Mouse (Mus musculus) lung, adult 18-20 months (tissue): ENCODE results near the gene Tnfaip8l2.
"Not testable (repeated sequence)": the region's sequence is repeated elsewhere in the genome, so short reads cannot be mapped to it uniquely, and the experiment has no call there.

Experiments used
- DNase-seq, 2 experiments: peaks; one replicate each; pipeline ENCODE4 v3.0.0; 2022; ENCODE audit warnings: mixed read lengths in 2 of 2

Gene Tnfaip8l2

GRCm38 (mm10) chr3:95159987-95160963 is 18.1 kb upstream of the Tnfaip8l2 start, which contains the start of gene Sema6c:
TSS of gene Sema6c (plus strand) at chr3:95160457.
- peak; percentile 89 to 91 for DNase-seq

- no peak for DNase-seq
Observed at GRCm38 (mm10) chr3:95159511-95159986, 17.4 kb upstream of the Tnfaip8l2 start.

DNA sequence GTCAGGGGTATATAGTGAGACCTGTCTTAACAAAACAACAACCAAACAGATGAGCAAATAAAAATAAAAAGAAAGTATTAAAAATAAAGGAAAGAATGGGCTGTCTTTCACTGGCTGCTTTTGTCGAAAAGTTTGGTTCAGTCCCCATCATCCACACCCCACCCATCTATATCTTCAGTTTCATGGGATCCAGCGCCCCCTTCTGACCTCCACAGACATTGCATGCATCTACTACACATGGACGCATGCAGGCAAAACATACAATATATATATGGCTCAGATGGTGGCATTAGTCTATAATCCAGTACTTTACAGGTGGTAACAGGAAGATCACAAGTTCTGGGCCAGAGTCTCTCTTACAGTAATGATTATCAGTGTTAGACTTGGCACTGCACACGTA is 11.7 kb upstream of the Tnfaip8l2 start:
- DNase-seq, result peak; percentile 36 to 45

DNA sequence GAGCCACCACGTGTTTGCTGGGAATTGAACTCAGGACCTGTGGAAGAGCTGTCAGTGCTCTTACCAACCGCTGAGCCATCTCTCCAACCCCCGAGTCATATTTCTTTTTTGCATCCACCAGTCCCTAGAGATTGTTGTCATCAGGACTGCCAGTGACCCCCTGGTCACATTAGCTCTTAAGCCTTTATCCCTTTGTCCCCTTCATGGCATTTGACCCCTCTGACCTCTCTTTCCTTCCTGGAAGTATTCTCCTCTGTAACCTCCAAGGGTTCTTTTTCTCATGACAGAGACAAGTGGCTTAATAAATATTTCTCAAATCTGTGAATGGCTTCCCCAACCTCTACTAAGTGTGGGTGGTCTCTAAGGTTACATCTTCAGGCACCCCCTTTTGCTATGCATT is 5.8 kb upstream of the Tnfaip8l2 start:
- no peak for DNase-seq

DNA sequence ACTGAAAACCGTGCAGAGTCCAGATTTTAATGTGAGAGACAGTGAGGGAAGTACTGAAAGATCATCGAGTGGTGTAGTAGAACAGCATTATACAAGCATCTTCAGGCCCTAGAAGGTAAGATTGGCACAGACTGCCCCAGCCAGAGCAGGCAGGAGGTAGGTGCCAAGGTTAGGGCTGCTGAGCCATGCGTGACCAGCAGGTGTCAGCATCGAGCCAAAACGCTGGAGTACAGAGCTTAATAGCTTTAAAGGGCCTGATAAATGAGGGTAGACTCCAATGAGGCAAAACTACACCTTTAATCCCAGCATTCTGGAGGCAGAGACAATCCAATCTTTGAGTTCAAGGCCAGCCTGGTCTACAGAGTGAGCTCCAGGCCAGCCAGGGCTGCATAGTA is 454 bp upstream of the Tnfaip8l2 start:
- DNase-seq, result peak; percentile 87

GRCm38 (mm10) chr3:95141474-95141873 is 686 bp downstream of the Tnfaip8l2 start:
- no peak for DNase-seq

DNA sequence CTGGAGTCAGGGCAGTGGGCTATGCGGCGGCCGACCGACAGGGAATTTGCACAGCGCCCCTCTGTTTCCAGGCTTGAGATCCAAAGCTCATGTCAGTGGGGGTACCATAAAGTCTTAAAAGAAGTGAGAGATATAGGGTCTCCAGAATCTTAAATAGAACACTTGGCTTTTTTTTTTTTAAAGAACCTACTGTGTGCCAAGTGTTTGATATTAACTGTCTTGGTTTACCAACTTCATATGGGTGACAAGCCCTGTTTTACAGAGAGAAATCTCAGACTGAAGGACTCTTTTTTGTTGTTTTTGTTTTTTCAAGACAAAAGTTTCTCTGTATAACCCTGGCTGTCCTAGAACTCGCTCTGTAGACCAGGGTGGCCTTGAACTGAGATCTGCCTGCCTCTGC is 1.4 kb downstream of the Tnfaip8l2 start:
- no peak for DNase-seq

DNA sequence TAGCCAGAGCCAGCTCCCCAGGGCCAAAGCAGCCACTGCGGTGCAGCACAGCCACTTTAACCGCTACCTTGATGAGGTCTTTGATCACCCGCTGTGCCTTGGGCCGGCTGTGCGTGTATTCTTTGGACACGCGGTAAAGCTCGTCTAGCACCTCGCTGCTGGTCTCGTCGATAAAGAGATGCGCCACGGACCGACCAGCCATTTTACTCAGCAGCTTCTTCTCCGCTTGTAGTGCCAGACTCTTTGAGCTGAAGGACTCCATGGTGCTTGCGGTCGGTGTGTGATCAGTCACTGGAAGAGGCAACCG is 1.9 kb downstream of the Tnfaip8l2 start:
- no peak for DNase-seq

GRCm38 (mm10) chr3:95139586-95140288 is 2.4 kb downstream of the Tnfaip8l2 start:
- DNase-seq, result no peak

- no peak for DNase-seq
Observed at GRCm38 (mm10) chr3:95136336-95136735, 5.8 kb downstream of the Tnfaip8l2 start.

DNA sequence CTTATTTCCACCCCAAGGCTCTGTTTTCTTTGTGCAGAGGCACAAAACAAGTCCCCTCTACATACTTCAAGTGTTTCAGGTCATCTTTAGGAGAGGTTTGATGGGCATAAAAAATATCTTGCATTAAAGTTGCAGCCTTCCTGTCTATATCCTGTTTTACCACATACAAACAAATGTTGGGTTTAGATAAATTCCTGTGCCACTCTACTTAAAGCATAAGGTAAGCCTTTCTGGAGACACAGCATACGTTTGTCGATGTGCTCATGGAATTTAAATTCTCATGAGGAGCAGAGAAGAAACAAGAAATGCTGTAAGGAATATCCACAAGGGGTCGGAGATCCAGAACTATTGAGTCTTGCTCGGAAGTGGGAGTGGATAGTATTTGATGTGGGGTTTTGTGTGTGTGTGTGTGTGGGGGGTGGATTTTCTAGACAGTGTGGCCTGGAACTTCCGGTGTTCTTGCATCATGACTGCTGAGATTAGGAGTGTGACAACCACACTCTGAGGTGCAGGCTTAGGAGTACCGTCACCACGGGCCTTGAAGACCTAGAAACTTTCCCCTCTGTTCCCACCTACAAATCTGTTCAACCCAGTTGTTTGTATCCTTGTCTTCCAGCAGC is 6.6 kb downstream of the Tnfaip8l2 start:
- DNase-seq, result no peak

GRCm38 (mm10) chr3:95135023-95135422 is 7.1 kb downstream of the Tnfaip8l2 start:
- peak; percentile 72 to 79 for DNase-seq

DNA sequence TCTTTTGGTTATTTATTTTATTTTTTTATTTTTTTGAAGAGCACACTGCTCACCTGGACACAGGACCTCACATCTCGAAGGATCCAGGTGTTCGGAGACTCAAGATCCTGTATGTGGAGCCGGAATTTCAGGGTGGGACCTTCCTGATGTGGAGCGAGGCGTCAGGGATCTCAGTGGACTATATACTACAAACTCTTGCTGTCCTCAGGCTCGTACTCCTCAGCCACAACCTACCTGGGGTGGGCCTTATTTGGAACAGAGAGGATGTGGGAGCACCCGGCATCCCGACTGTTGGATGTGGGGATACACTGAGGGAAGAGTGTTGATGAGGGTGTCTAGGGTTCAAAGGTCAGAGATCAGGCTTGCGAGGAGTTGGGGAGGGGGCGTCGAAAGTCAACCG is 8.0 kb downstream of the Tnfaip8l2 start:
- DNase-seq, result not testable (repeated sequence)

GRCm38 (mm10) chr3:95133680-95134101 is 8.5 kb downstream of the Tnfaip8l2 start, which contains the start of the genes Scnm1 and Lysmd1:
TSS of gene Scnm1 (minus strand) at chr3:95134011.
TSS of gene Lysmd1 (plus strand) at chr3:95134088.
- DNase-seq, result peak; percentile 93 to 96

DNA sequence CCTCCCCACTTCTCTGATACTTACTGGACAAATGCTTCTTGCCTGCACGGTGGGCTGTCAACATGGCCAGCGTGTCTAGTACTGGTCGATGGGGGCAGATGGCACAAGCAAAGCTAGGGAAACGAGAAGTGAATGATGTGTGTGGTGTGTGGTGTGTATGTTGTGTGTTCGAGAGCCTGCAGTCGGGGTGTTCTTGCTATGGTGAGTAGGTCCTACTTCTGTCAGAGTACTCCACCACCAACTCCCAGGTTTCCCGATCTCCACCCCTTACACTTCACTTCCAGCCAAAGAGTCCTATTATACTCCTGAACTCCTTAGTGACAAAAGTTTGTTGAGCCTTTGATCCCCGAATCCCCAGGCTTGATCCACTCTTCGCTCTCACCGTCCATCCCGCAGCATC is 9.0 kb downstream of the Tnfaip8l2 start:
- DNase-seq, result no peak

- not testable (repeated sequence) for DNase-seq
Observed at GRCm38 (mm10) chr3:95132389-95132788, 9.8 kb downstream of the Tnfaip8l2 start.

GRCm38 (mm10) chr3:95130081-95130480 is 12.1 kb downstream of the Tnfaip8l2 start:
- no peak for DNase-seq

- DNase-seq, result no peak
Observed at GRCm38 (mm10) chr3:95129226-95129651, 12.9 kb downstream of the Tnfaip8l2 start.

DNA sequence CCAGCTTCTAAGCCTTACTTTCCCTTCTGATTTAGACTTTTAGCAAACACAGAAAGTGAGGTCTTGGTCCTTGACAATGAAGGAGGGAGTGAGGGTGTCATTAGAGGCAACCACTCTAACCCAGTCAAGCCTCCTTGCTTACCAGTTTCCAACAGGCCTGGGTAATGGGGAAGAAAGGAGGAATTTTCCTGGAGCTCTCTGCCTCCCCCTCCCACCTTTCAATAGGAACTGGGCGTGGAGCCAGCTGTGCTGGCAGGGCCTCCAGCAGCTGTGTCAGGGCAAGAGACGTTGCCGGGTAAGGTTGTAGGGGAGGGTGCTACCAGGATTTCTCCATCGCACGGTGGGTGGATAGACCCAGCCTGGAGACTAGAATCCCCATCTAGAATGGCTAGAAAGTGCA is 17.2 kb downstream of the Tnfaip8l2 start:
- DNase-seq, result peak; percentile 68 to 74

- DNase-seq, result no peak
Observed at GRCm38 (mm10) chr3:95124246-95124645, 17.9 kb downstream of the Tnfaip8l2 start, which contains the start of gene Tmod4. TSS of gene Tmod4 (plus strand) at chr3:95124476.

DNA sequence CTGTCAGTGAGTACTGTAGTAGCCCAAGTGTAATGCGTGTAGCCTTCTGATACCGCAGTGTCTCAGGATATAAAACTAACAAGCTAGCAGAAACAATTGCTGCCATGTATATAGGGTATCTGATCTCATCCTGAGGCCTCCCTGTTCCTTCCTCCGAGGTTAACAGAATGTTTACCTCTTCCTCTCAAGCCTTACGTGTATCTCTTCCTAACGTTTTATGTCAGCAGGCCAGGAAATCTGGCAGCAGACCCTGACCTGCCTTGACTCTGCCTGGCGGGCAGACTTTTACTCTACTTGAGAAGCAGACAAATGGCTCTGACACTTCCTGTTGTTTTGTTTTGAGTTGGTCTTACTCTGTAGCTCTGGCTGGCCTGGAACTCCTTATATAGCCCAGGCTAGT is 20.6 kb downstream of the Tnfaip8l2 start:
- no peak for DNase-seq

GRCm38 (mm10) chr3:95117751-95118150 is 24.4 kb downstream of the Tnfaip8l2 start:
- DNase-seq, result no peak

DNA sequence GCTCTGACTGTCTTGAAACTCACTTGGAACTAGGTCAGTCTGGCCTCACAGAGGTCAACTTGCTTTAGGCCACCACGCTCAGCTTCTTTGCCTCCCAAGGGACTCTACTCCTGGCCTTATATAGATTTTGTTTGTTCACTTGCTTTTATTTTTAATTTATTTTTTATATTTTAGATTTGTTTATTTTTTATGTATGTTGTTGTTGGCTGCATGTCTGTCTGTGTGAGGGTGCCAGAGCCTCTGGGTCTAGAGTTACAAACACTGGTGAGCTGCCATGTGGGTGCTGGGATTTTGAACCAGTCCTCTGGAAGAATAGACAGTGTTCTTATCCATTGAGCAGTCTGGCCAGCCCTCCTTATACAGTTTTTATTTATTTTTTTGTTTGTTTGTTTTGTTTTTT is 29.4 kb downstream of the Tnfaip8l2 start:
- no peak for DNase-seq
